Mouse (Mus musculus) bone marrow, adult 2 months (tissue): ENCODE measurements at regions not wholly inside any gene's neighbourhood (a gene's known extent, or its start where the extent isn't known, plus 50 kb on each side); places are given as distances from the start of the nearest gene placed in this dataset.

Experiments used
- CTCF ChIP-seq: fragments of 200-500 bp; IDR thresholded peaks from 2 replicates; pipeline ENCODE4 v1.5.1; 2011; ENCODE audit warnings: low read length, control low read depth; ENCODE audit not compliant: control insufficient read depth, insufficient read depth
- POLR2A ChIP-seq: fragments of 200-500 bp; IDR thresholded peaks from 2 replicates; pipeline ENCODE4 v1.6.1; 2011; ENCODE audit warnings: low read depth, mild to moderate bottlenecking, control low read depth, low read length, borderline replicate concordance; ENCODE audit not compliant: control insufficient read depth

GRCm38 (mm10) chr15:59886036-59886435 is 130.4 kb downstream of the 4933412E24Rik start:
- TF ChIP-seq POLR2A (no peak), CTCF (no peak)
